Mouse (Mus musculus) yolk sac, embryonic 10.5 days (tissue): ENCODE measurements at regions not wholly inside any gene's neighbourhood (a gene's known extent, or its start where the extent isn't known, plus 50 kb on each side); places are given as distances from the start of the nearest gene placed in this dataset.
"Not testable (repeated sequence)": the region's sequence is repeated elsewhere in the genome, so short reads cannot be mapped to it uniquely, and the experiment has no call there.

Experiments used
- DNase-seq: peaks from one replicate; pipeline ENCODE4 v3.0.0-alpha.2; 2017; ENCODE audit warnings: low spot score

GRCm38 (mm10) chr5:134046086-134046485, 53.4 kb upstream of the Castor2 start:
- no peak for DNase-seq

- not testable (repeated sequence) for DNase-seq
These were observed 56.6 kb upstream of the Castor2 start for GRCm38 (mm10) chr5:134042938-134043337.

GRCm38 (mm10) chr5:134027316-134027966, 72.1 kb upstream of the Castor2 start:
- no peak for DNase-seq

GRCm38 (mm10) chr5:134019651-134020432, 79.7 kb upstream of the Castor2 start:
- no peak for DNase-seq

- DNase-seq = peak; percentile 58
These were observed 85.0 kb upstream of the Castor2 start for GRCm38 (mm10) chr5:134014257-134015163.

- no peak for DNase-seq
These were observed 86.3 kb upstream of the Castor2 start for GRCm38 (mm10) chr5:134013206-134013605.

GRCm38 (mm10) chr5:134009843-134010242, 89.7 kb upstream of the Castor2 start:
- DNase-seq = no peak

GRCm38 (mm10) chr5:134007127-134007771, 92.3 kb upstream of the Castor2 start:
- DNase-seq = no peak

- DNase-seq = peak; percentile 76
These were observed 92.9 kb upstream of the Castor2 start for GRCm38 (mm10) chr5:134006470-134007126.

- no peak for DNase-seq
These were observed 93.5 kb upstream of the Castor2 start for GRCm38 (mm10) chr5:134006001-134006400.

GRCm38 (mm10) chr5:134000100-134000499, 99.4 kb upstream of the Castor2 start:
- no peak for DNase-seq

GRCm38 (mm10) chr5:133999698-134000097, 99.8 kb upstream of the Castor2 start:
- no peak for DNase-seq

GRCm38 (mm10) chr5:133991994-133992393, 107.5 kb upstream of the Castor2 start:
- no peak for DNase-seq

GRCm38 (mm10) chr5:133991556-133991955, 108.0 kb upstream of the Castor2 start:
- no peak for DNase-seq

GRCm38 (mm10) chr5:133983249-133983966, 116.1 kb upstream of the Castor2 start:
- no peak for DNase-seq

GRCm38 (mm10) chr5:133970421-133970914, 129.0 kb upstream of the Castor2 start:
- no peak for DNase-seq

GRCm38 (mm10) chr5:133963301-133963700, 136.2 kb upstream of the Castor2 start:
- no peak for DNase-seq

- DNase-seq = no peak
These were observed 158.7 kb upstream of the Castor2 start for GRCm38 (mm10) chr5:133940841-133941240.

GRCm38 (mm10) chr5:133940030-133940429, 159.5 kb upstream of the Castor2 start:
- DNase-seq = no peak
